Mouse (Mus musculus) embryonic facial prominence, embryonic 11.5 days (tissue): ENCODE data around the gene Nhsl1. TPM values are rescaled to one million over a fixed set of nuclear protein-coding genes. Genes with fewer than 3 reads are reported as not detected.
A peak's percentile ranks its signal among the peaks of the same experiment; 100 is the strongest.

Experiments
- ATAC-seq: fragments of 200-750 bp; cut with Nextera tagmentation; replicated peaks from 2 replicates; pipeline ENCODE4 v1.8.0; 2017; ENCODE audit warnings: low read depth; ENCODE audit not compliant: insufficient number of reproducible peaks, low FRiP score, low TSS enrichment
- DNase-seq: peaks from one replicate; pipeline ENCODE4 v3.0.0-alpha.2; 2015; ENCODE audit warnings: low spot score
- H3K27ac ChIP-seq: fragments of 300-500 bp; sonication (generic); replicated peaks from 2 replicates; pipeline ENCODE4 v1.5.1; 2014; ENCODE audit warnings: mild to moderate bottlenecking, low read depth, low read length, control low read depth
- H3K27me3 ChIP-seq: fragments of 300-500 bp; sonication (generic); 2 replicates; pipeline ENCODE4 v1.6.1; 2014; ENCODE audit warnings: mild to moderate bottlenecking, low read length, moderate library complexity, mixed read lengths; ENCODE audit not compliant: control insufficient read depth, insufficient read depth
- H3K36me3 ChIP-seq: fragments of 300-500 bp; sonication (generic); replicated peaks from 2 replicates; pipeline ENCODE4 v1.6.1; 2014; ENCODE audit warnings: low read depth, mild to moderate bottlenecking, low read length, moderate library complexity, mixed read lengths; ENCODE audit not compliant: control insufficient read depth, insufficient read depth
- H3K4me1 ChIP-seq: fragments of 300-500 bp; sonication (generic); 2 replicates; pipeline ENCODE4 v1.6.1; 2014; ENCODE audit warnings: low read length, mixed read lengths; ENCODE audit not compliant: control insufficient read depth, insufficient read depth
- H3K4me2 ChIP-seq: fragments of 300-500 bp; sonication (generic); 2 replicates; pipeline ENCODE4 v1.6.1; 2014; ENCODE audit warnings: low read depth, mild to moderate bottlenecking, control low read depth, low read length, moderate library complexity
- H3K4me3 ChIP-seq: fragments of 300-500 bp; sonication (generic); 2 replicates; pipeline ENCODE4 v1.5.1; 2014; ENCODE audit warnings: low read depth, low read length, control low read depth
- H3K9ac ChIP-seq: fragments of 300-500 bp; sonication (generic); replicated peaks from 2 replicates; pipeline ENCODE4 v1.6.1; 2014; ENCODE audit warnings: mild to moderate bottlenecking, control low read depth, low read length
- H3K9me3 ChIP-seq: fragments of 300-500 bp; sonication (generic); replicated peaks from 2 replicates; pipeline ENCODE4 v1.6.1; 2016; ENCODE audit warnings: mild to moderate bottlenecking, low read length, inconsistent platforms, mixed read lengths; ENCODE audit not compliant: control insufficient read depth
- WGBS: fragments of 180-500 bp; shearing (Covaris S2); extraction: QIAGEN DNeasy Blood & Tissue Kit; methylation state at CpG from one replicate; pipeline ENCODE4 v1.1.7; 2014; 5-methylcytosine and 5-hydroxymethylcytosine counted together
- polyA plus RNA-seq: library from polyadenylated mRNA; unstranded; fragments of >200 nt; fragmentation: Nextera tagmentation; extraction: Ambion mirVana; gene quantifications from 2 replicates; pipeline ENCODE4 v1.2.1, GENCODE M21; 2014

The Nhsl1 gene
- polyA plus RNA-seq, 1 experiment from 2014 or later = 12.5 TPM

DNA sequence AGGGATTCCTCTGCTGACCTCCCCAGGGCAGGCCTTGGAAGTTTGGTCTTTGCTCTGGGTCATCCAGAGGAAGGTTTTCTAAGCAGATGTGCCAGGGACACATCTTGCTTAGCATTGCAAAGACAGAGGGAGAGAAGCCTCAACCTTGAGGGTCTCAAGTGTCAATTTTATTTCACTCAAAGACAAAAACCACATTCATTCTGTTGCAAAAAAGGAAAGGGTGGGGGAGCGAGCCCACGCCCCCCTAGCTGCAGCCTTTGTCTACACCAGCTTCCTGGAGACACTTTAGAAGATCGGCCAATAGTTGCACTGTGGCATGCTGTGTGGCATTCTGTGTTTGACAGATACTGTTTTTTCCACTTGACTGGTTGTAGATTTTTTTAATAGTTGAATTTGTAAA lies 104.2 kb downstream of the Nhsl1 start:
- H3K27ac ChIP-seq = no peak overlapping the region
- DNase-seq = no peak
- H3K36me3 ChIP-seq = no peaks in the 10 kb centered on the region
- no peaks in the 10 kb centered on the region for H3K27me3 ChIP-seq
- no peaks in the 10 kb centered on the region for H3K4me1 ChIP-seq
- H3K9ac ChIP-seq = no peak overlapping the region
- 27% methylated on average over 3 of the region's 3 CpGs for WGBS
- ATAC-seq = no peak
- no peak overlapping the region for H3K4me2 ChIP-seq
- H3K9me3 ChIP-seq = no peaks in the 10 kb centered on the region
- H3K4me3 ChIP-seq = no peak overlapping the region

DNA sequence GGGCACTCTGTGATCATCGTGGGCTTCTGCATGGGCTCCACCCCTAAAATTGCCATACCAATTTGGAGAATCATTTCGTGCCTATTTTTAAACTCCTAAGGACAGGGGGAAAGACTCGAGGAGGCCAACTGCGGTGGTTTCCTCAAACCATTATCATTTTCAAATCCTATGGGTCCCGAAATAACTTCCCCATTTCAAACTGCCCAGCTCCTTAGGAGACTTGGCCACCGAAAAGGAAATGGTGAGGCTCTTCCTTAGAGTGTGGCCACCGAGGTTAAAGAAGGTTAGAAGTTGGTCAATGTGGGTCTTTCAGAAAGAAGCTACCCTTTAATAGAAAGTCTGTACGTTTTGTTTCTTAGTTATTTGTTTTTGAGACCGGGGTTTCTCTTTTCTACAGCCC lies 104.8 kb downstream of the Nhsl1 start:
- Histone ChIP-seq H3K4me2 (no peak overlapping the region), H3K36me3 (no peaks in the 10 kb centered on the region), H3K9ac (no peak overlapping the region), H3K4me1 (no peaks in the 10 kb centered on the region), H3K27ac (no peak overlapping the region), H3K4me3 (no peak overlapping the region), H3K27me3 (no peaks in the 10 kb centered on the region), H3K9me3 (no peaks in the 10 kb centered on the region)
- DNase-seq (no peak), ATAC-seq (no peak)
- 67% methylated on average over 9 of the region's 9 CpGs for WGBS

DNA sequence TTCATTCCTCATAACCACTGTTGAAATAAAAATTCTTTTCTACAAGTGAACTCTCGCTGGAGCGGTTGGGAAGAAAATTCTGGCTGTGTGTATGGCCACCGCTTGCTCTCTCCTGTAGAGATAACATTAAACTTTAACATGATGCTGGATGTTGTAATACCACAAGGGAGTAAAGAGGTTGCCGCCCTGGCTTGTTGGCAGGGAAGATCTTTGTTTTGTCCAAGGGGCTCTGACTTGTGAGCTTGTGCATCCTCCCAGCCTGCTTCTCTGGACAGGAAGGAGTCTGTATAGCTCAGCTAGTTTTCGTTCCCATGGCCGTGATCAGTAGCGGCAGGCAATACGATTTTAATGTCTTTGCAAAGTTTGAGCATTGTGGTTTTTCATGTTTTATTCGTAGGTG lies 109.1 kb downstream of the Nhsl1 start:
- H3K27me3 ChIP-seq = no peaks in the 10 kb centered on the region
- no peak overlapping the region for H3K4me2 ChIP-seq
- ATAC-seq (no peak), DNase-seq (no peak)
- H3K9ac ChIP-seq = no peak overlapping the region
- WGBS = 93% methylated on average over 9 of the region's 9 CpGs
- no peak overlapping the region for H3K27ac ChIP-seq
- H3K4me1 ChIP-seq = no peaks in the 10 kb centered on the region
- no peaks in the 10 kb centered on the region; the same call in 1 of the 2 replicates for H3K9me3 ChIP-seq
- H3K4me3 ChIP-seq = no peak overlapping the region
- no peaks in the 10 kb centered on the region for H3K36me3 ChIP-seq

DNA sequence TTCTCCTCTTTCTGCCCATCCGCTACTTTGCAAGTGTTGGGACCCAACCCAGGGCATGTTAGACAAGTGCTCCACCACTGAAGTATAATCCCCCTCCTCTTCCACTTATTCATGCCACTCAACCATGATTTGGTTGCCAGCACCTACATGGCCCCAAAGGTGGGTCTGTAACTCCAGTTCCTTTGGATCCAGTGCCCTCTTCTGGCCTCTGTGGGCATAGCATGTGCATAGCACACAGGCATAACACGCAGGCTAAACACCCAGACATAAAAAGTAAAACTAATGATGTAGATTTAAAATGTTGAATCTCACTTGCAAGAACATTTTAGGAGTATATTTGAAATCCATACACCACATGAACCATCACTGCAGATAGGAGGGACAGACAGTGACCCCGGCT lies 110.7 kb downstream of the Nhsl1 start:
- no peak overlapping the region for H3K9ac ChIP-seq
- no peaks in the 10 kb centered on the region for H3K36me3 ChIP-seq
- 94% methylated on average over 3 of the region's 3 CpGs for WGBS
- H3K27ac ChIP-seq = no peak overlapping the region
- no peak overlapping the region for H3K4me2 ChIP-seq
- H3K27me3 ChIP-seq = no peaks in the 10 kb centered on the region
- DNase-seq (no peak), ATAC-seq (no peak)
- H3K9me3 ChIP-seq = no peaks in the 10 kb centered on the region; the same call in 1 of the 2 replicates
- H3K4me3 ChIP-seq = no peak overlapping the region
- no peaks in the 10 kb centered on the region for H3K4me1 ChIP-seq

DNA sequence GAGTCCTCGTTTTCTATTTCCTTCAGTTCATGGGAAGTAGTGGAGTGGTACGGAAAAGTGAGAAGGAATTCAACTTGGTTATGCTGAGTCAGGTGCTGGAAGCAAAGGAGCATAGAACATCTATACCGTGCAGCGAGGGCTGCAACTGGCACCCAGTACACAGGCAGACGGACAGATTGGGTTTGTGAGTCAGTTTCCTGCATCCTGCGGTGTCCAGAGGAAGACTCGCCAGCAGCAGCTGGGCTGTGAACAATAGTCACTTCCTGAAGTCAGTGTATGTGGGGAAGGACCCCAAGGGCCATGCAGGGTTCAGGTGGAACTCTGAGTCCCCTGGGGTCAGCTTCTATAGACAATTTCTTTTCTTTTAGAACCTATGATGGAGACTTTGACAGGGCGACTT lies 111.4 kb downstream of the Nhsl1 start:
- no peak overlapping the region for H3K4me2 ChIP-seq
- no peaks in the 10 kb centered on the region for H3K36me3 ChIP-seq
- no peak overlapping the region for H3K9ac ChIP-seq
- no peaks in the 10 kb centered on the region for H3K4me1 ChIP-seq
- 74% methylated on average over 8 of the region's 8 CpGs for WGBS
- DNase-seq (no peak), ATAC-seq (0 out of 2 replicates have a peak, but pooled peaks have one; percentile 32)
- H3K9me3 ChIP-seq = no peaks in the 10 kb centered on the region; the same call in 1 of the 2 replicates
- H3K27ac ChIP-seq = no peak overlapping the region
- H3K4me3 ChIP-seq = no peak overlapping the region
- H3K27me3 ChIP-seq = no peaks in the 10 kb centered on the region

DNA sequence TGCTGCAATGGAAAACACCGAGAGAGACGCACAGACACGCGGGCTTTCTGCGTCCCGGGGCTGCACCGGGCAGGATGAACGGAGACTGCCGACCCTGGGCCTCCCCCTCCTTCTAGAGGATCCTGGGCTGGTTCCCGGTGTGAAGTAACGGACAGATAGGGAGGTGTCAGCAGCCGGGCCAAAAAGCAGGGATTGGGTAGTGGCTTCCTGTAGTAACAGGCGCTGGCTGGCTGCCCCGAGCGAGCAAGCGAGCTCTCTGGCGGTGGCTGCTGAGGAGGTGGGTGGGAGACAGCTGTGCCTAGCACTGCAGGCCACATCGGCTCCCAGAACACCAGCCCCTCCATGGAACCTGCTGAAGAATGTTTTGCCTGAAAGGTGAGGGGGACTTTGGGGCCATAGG lies 112.2 kb downstream of the Nhsl1 start:
- Histone ChIP-seq H3K4me2 (peak overlapping the region; percentile 61), H3K4me3 (peak overlapping the region; percentile 22), H3K27ac (no peak overlapping the region), H3K36me3 (no peaks in the 10 kb centered on the region), H3K9ac (peak overlapping the region; percentile 55), H3K4me1 (0 out of 2 replicates have a peak, but pooled peaks cover 1% of the 10 kb centered on the region), H3K9me3 (no peaks in the 10 kb centered on the region; the same call in 1 of the 2 replicates), H3K27me3 (no peaks in the 10 kb centered on the region)
- 0 out of 2 replicates have a peak, but pooled peaks have one; percentile 19 for ATAC-seq
- DNase-seq = peak; percentile 48
- 5% methylated on average over 18 of the region's 18 CpGs for WGBS

DNA sequence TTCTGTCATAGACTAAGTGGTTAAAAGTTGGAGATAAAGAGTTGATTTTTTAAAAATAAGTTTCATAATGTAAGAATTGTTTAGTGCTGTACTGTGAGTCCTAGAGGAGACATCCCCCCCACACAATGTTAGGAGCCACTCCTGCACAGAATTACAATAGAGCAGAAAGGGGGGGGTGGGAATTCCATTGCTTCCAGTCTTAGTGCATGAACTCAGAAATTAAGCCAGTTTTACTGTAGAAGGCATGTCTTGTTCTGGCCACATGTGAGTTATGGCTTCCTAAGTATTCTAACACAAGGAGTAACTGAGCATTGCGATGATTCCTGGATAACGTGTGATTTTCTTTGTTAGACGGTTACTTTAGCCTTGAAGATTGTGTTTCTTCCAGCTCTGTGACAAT lies 112.8 kb downstream of the Nhsl1 start:
- H3K27ac ChIP-seq = no peak overlapping the region
- no peak overlapping the region for H3K9ac ChIP-seq
- WGBS = 84% methylated on average over 3 of the region's 3 CpGs
- no peak overlapping the region for H3K4me2 ChIP-seq
- ATAC-seq (no peak), DNase-seq (no peak)
- 0 out of 2 replicates have a peak, but pooled peaks cover 2% of the 10 kb centered on the region for H3K4me1 ChIP-seq
- no peaks in the 10 kb centered on the region for H3K27me3 ChIP-seq
- no peaks in the 10 kb centered on the region; the same call in 1 of the 2 replicates for H3K9me3 ChIP-seq
- H3K4me3 ChIP-seq = no peak overlapping the region
- H3K36me3 ChIP-seq = no peaks in the 10 kb centered on the region

DNA sequence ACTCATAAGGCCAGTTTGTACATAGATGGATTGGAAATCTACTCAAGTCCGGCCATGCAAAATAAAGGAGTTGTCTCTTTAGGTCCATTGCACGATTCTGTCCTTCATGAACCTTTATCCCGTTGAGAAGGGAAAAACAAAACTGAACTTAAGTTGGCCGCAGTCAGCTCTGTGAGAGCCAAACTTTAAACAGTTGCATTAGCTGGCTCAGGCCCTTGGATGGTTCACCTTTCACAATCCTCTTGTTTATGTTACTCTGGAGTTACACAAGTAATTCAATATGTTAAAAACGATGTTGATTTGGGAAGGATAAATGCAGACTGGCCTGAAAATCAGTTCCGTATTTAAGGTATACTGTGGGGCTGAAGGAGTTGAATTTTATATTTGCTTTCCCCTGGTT lies 116.7 kb downstream of the Nhsl1 start:
- ATAC-seq = no peak
- DNase-seq = no peak
- no peaks in the 10 kb centered on the region for H3K9me3 ChIP-seq
- no peak overlapping the region for H3K4me3 ChIP-seq
- no peak overlapping the region for H3K27ac ChIP-seq
- H3K9ac ChIP-seq = no peak overlapping the region
- no peak overlapping the region for H3K4me2 ChIP-seq
- no peaks in the 10 kb centered on the region for H3K36me3 ChIP-seq
- no peaks in the 10 kb centered on the region for H3K27me3 ChIP-seq
- 62% methylated on average over 6 of the region's 6 CpGs for WGBS
- 0 out of 2 replicates have a peak, but pooled peaks cover 2% of the 10 kb centered on the region for H3K4me1 ChIP-seq
